Mouse (Mus musculus) forebrain, postnatal 0 days (tissue): ENCODE measurements at regions not wholly inside any gene's neighbourhood (a gene's known extent, or its start where the extent isn't known, plus 50 kb on each side); places are given as distances from the start of the nearest gene placed in this dataset.

ENCODE experiments used
- ATAC-seq: fragments of 200-750 bp; cut with Nextera tagmentation; 2 replicates; pipeline ENCODE4 v1.8.0; 2017; ENCODE audit warnings: mild to moderate bottlenecking, moderate library complexity
- DNase-seq: peaks from one replicate; pipeline ENCODE4 v3.0.0-alpha.2; 2015
- H3K27ac ChIP-seq: fragments of 300-500 bp; sonication (generic); 2 replicates; pipeline ENCODE4 v1.5.1; 2014; ENCODE audit warnings: low read depth, mild to moderate bottlenecking, antibody characterized with exemption, low read length, moderate library complexity, mixed read lengths
- H3K27me3 ChIP-seq: fragments of 300-500 bp; sonication (generic); 2 replicates; pipeline ENCODE4 v1.6.1; 2014; ENCODE audit warnings: mild to moderate bottlenecking, low read length, mixed read lengths; ENCODE audit not compliant: insufficient read depth
- H3K36me3 ChIP-seq: fragments of 300-500 bp; sonication (generic); 2 replicates; pipeline ENCODE4 v1.6.1; 2014; ENCODE audit warnings: mild to moderate bottlenecking, moderate library complexity; ENCODE audit not compliant: insufficient read depth
- H3K4me1 ChIP-seq: fragments of 300-500 bp; sonication (generic); 2 replicates; pipeline ENCODE4 v1.6.1; 2014; ENCODE audit warnings: antibody characterized with exemption; ENCODE audit not compliant: insufficient read depth
- H3K4me2 ChIP-seq: fragments of 300-500 bp; sonication (generic); 2 replicates; pipeline ENCODE4 v1.6.1; 2014; ENCODE audit warnings: low read depth, mild to moderate bottlenecking, moderate library complexity
- H3K4me3 ChIP-seq: fragments of 300-500 bp; sonication (generic); 2 replicates; pipeline ENCODE4 v1.5.1; 2014; ENCODE audit warnings: low read depth, low read length, mixed read lengths
- H3K9ac ChIP-seq: fragments of 300-500 bp; sonication (generic); 2 replicates; pipeline ENCODE4 v1.6.1; 2014; ENCODE audit warnings: mild to moderate bottlenecking
- H3K9me3 ChIP-seq: fragments of 300-500 bp; sonication (generic); 2 replicates; pipeline ENCODE4 v1.6.1; 2016; ENCODE audit warnings: low read length
- CTCF ChIP-seq: sonication (generic); IDR thresholded peaks from 2 replicates; pipeline ENCODE4 v1.5.1; 2016; ENCODE audit warnings: antibody characterized with exemption, control low read depth, low read depth
- WGBS: fragments of 180-500 bp; shearing (Covaris S2); extraction: QIAGEN DNeasy Blood & Tissue Kit; methylation state at CpG from one replicate; pipeline ENCODE4 v1.1.7; 2014; 5-methylcytosine and 5-hydroxymethylcytosine counted together

GRCm38 (mm10) chr1:117243599-117243998 lies 440.8 kb downstream of the Gm19965 start:
- Histone ChIP-seq H3K9me3 (no peaks in the 10 kb centered on the region), H3K27me3 (no peaks in the 10 kb centered on the region), H3K36me3 (no peaks in the 10 kb centered on the region), H3K4me3 (no peak overlapping the region), H3K9ac (no peak overlapping the region), H3K4me2 (no peak overlapping the region), H3K27ac (no peak overlapping the region), H3K4me1 (no peaks in the 10 kb centered on the region)
- WGBS = 61% methylated on average over 3 of the region's 3 CpGs
- ATAC-seq = peak; percentile 20; the same call in 1 of the 2 replicates
- no peak for DNase-seq
- TF ChIP-seq CTCF = no peak

DNA sequence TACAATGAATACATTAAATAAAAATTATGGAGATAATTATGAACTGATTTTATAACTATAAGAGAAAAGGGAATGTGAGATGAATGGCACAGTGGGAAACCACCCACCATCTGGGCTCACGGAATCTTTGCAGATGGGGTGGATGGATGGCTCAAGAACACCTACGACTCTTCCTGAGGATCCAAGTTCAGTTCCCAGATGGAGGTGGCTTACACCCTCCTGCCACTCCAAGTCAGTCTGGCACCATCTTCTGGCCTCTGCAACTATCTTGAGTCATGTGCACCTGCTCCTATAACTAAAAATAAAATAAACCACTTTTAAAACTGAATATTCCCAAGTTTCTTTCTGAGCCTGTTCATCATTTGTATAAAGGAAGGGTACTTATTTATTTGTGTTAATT lies 445.6 kb downstream of the Gm19965 start:
- ATAC-seq (no peak), DNase-seq (peak; percentile 7)
- Histone ChIP-seq H3K9me3 (no peaks in the 10 kb centered on the region), H3K36me3 (no peaks in the 10 kb centered on the region), H3K4me1 (no peaks in the 10 kb centered on the region), H3K27ac (no peak overlapping the region), H3K27me3 (no peaks in the 10 kb centered on the region), H3K4me2 (no peak overlapping the region), H3K9ac (no peak overlapping the region), H3K4me3 (no peak overlapping the region)
- no peak for TF ChIP-seq CTCF
- WGBS = 60% methylated on average over 2 of the region's 2 CpGs

- Histone ChIP-seq H3K9me3 (no peaks in the 10 kb centered on the region), H3K4me2 (no peak overlapping the region), H3K27ac (no peak overlapping the region), H3K4me1 (no peaks in the 10 kb centered on the region), H3K27me3 (no peaks in the 10 kb centered on the region), H3K36me3 (no peaks in the 10 kb centered on the region), H3K4me3 (no peak overlapping the region), H3K9ac (no peak overlapping the region)
- DNase-seq (no peak), ATAC-seq (no peak)
- no peak for TF ChIP-seq CTCF
Measured at GRCm38 (mm10) chr1:117290746-117291145, 406.2 kb upstream of the Gm28363 start.

DNA sequence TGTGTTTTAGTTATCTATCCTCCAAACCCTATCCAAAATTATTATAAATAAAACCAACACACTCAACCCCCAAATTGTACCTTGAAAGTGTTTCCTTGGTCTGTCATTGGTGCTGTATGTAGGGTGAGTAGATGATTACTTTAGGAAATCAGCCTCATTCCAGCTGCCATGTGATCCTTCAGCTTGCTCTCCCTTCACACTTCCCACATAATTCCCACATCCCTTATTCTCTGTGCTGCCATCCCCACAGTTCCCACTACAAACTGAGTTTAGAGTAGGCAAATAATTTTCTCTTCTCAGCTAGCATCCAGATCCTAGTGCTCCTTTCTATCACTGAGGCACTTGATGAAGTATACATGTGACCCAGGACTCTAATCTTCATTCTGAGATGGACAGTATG lies 397.7 kb upstream of the Gm28363 start:
- Histone ChIP-seq H3K9ac (no peak overlapping the region), H3K9me3 (no peaks in the 10 kb centered on the region), H3K4me3 (no peak overlapping the region), H3K36me3 (no peaks in the 10 kb centered on the region), H3K4me2 (no peak overlapping the region), H3K27ac (no peak overlapping the region), H3K27me3 (no peaks in the 10 kb centered on the region), H3K4me1 (no peaks in the 10 kb centered on the region)
- DNase-seq (no peak), ATAC-seq (no peak)
- no peak for TF ChIP-seq CTCF
